Mouse (Mus musculus) embryo, embryonic 10.5 days (tissue): ENCODE data around the gene Thap3.

Experiments
- DNase-seq: peaks from one replicate; pipeline ENCODE4 v3.0.0-alpha.2; 2015; ENCODE audit warnings: low spot score

Gene Thap3

DNA sequence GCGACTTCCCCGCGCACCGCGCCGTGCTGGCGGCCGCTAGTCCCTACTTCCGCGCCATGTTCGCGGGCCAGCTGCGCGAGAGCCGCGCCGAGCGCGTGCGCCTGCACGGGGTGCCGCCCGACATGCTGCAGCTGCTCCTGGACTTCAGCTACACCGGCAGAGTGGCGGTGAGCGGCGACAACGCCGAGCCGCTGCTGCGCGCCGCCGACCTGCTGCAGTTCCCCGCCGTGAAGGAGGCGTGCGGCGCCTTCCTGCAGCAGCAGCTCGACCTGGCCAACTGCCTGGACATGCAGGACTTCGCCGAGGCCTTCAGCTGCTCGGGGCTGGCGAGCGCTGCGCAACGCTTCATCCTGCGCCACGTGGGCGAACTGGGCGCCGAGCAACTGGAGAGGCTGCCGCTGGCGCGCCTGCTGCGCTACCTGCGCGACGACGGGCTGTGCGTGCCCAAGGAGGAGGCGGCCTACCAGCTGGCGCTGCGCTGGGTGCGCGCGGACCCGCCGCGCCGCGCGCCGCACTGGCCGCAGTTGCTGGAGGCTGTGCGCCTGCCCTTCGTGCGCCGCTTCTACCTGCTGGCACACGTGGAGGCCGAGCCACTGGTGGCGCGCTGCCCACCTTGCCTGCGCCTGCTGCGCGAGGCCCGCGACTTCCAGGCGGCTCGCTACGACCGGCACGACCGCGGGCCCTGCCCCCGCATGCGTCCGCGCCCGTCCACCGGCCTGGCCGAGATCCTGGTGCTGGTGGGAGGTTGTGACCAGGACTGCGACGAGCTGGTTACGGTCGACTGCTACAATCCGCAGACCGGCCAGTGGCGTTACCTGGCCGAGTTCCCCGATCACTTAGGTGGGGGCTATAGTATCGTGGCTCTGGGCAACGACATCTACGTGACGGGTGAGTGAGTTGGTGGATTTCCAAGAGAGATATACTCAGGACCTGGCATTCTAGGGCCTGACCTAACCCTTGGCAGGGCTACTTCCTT is 20.6 kb upstream of the Thap3 start:
- DNase-seq, result peak; percentile 54

- peak; percentile 96 for DNase-seq
Observed at GRCm38 (mm10) chr4:152008622-152009075, 19.9 kb upstream of the Thap3 start, which contains the start of gene Klhl21. Gene Klhl21, plus strand, starts transcription at chr4:152008803.

DNA sequence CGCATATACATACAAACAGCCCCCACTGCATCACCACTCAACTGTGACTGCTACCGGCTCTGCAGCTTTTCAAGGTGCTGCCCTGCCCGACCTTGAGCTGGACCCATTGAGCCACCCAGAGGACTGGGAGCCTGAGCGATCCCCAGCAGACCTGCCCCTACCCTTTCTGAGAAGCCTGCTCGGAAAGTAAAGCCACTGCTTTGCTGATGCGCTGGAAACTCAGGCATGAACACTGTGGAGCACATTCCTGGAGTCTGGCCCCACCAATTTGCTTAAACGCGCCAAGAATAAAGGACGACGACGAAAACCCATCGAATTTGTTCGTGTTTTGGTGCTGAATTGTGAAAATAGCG is 19.3 kb upstream of the Thap3 start:
- DNase-seq, result no peak

DNA sequence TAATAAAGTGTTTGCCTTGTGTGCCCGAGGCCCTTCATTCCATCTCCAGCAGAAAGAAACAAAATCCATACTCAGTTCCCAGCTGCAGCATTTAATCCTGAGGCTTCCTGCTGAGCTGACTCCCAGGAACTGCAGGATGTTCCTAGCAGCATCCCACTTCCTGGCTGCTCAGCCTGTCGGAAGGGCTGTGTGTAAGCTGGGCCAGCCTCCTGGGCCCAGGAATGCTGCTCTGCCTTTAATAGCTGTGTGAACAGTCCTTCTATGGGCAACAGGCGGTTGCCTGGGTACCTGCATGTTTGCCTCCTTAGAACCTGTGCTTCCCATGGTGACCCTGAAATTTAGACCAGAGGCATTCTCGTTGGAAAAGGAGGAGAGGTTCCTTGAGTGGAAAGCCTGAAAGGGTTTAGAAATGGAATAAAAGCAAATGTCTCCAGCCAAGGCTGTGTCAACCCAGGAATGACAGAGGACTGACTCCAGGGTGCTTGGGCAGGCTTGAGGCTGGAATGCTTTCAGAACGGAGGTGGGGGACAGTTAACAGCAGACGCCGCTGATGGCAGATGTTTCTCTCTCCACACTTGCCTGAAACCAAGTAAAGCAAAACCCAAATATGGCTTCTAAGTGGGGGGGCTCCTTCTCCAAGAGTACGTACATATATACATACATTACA is 18.8 kb upstream of the Thap3 start:
- DNase-seq, result peak; percentile 53

GRCm38 (mm10) chr4:152006812-152007211 is 18.0 kb upstream of the Thap3 start:
- DNase-seq, result no peak

DNA sequence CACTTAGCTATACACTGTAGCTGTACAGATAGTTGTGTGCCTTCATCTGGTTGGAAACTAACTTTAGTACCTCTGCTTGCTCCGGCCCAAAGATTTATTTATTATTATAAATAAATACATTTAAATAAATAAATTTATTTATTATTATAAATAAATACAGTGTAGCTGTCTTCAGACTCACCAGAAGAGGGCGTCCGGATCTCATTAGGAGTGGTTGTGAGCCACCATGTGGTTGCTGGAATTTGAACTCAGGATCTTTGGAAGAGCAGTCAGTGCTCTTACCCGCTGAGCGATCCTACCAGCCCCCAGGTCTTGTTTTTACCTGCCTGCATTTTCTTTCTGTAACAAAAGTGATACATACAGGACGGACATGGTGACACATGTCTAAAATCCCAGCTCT is 17.3 kb upstream of the Thap3 start:
- DNase-seq, result no peak

GRCm38 (mm10) chr4:152002063-152002462 is 13.3 kb upstream of the Thap3 start:
- no peak for DNase-seq

- DNase-seq, result no peak
Observed at GRCm38 (mm10) chr4:152001335-152001734, 12.5 kb upstream of the Thap3 start.

DNA sequence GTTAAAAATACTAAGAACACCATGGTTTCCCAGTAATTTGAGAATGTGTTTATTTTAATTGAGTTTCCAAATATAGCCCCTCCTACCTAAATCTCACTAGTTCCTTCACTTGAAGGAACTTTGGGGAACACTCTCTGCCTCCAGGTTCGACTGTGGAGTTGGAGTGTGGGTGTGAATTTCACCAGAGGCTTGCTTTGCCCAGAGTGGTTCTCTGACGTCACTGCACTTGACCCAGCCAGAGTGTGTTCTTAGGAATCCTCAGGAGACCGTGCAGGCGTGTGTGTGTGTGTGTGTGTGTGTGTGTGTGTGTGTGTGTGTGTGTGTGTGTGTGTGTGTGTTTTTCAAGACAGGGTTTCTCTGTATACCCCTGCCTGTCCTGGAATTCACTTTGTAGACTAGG is 12.1 kb upstream of the Thap3 start:
- DNase-seq, result no peak

DNA sequence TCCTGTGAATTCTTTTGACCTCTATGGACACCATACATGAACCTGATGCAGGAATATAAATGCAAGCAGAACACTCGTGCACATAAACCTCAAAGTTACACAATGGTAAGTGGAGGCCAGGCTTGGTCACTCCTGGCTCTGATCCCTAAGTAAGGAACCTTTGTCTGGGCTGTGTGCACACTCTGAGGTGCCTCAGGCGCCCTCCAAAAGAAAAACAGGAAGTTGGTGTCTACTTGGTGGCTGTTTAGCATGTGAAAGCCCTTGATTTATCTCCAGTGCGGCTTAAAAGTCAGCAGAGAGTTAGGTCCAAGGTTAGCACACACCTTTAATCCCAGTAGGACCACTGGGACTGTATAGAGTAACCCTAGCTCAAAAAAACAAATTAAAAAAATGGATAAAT is 10.7 kb upstream of the Thap3 start:
- no peak for DNase-seq

GRCm38 (mm10) chr4:151997701-151998100 is 8.9 kb upstream of the Thap3 start:
- DNase-seq, result no peak

- no peak for DNase-seq
Observed at GRCm38 (mm10) chr4:151996951-151997222, 8.1 kb upstream of the Thap3 start.

DNA sequence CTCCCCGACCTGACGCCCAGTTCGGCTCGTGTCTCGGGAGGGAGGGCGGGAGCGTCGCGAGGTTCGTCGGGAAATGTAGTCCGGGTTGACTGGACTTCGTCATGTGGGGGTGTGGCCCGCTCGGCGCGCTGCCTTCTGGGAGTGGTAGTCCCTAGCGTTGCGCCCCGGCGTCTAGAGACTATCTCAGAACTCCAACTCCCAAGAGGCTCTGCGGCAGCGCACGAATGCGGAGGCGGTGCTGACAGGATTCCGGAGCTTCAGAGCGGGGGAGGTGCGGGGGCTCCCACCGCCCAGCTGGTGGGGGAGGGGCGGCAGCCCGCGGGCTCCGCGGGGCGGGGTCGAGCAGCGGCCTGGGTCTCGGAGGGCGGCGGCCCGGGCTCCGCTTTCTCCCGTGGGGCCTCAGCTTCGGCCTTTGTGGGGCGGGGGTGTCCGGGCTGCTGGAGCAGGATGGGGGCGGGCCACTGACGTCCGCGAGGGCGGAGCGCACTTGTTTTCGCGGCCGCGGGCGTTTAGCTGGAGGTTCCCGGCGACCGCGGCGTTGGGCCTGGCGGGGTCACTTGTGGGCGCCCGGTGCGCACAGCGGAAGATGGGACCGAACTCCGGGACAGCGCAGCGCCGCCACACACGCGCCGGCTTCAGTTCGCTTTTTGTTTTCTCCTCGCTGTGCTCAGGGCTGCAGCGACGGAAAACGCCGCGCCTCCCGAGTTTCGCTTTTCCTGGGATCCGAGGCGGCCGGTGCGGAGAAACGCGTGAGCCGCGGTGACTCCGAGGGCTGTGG is 7.6 kb upstream of the Thap3 start, which contains the start of gene Phf13:
TSS of gene Phf13 (minus strand) at position 86 of the 778 bp plus-strand sequence.
- DNase-seq, result peak; percentile 99

DNA sequence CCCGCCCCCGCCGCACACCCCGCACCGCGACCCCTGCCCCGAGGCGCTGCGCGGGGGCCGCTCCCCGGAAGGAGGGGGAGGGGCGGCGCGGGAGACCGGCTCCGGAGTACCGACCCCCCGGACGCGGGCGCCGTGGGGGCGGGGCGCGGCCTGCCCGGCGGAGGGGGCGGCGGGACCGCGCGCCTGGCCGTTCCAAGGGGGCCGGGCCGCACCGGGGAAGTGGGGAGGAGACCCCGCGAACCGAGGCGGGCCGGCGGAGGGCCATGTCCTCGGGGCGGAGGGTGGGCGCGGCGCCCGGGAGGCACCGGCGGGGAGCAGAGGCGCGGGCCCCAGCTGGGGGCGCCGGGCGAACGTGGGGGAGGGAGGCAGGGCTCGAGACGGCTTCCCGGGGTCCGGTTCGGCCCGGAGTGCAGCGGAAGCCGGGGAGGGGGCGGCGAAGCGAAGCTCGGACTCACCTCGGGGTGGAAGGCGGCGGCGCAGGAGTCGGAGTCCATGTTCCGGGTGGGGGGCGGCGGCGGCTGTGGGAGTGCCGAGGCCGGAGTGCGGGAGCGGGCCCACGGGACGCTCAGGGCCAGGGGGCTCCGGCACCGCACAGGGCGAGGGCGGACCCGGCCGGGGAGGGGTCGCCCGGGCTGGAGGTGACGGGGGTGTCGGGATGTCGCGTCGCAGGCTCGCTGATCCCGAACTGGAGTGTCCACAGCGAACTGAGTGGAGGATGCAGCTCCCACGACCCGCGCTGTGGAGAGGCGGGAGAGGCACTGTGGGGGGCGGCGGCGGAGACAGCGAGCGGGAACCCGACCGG is 6.8 kb upstream of the Thap3 start:
- DNase-seq, result no peak

DNA sequence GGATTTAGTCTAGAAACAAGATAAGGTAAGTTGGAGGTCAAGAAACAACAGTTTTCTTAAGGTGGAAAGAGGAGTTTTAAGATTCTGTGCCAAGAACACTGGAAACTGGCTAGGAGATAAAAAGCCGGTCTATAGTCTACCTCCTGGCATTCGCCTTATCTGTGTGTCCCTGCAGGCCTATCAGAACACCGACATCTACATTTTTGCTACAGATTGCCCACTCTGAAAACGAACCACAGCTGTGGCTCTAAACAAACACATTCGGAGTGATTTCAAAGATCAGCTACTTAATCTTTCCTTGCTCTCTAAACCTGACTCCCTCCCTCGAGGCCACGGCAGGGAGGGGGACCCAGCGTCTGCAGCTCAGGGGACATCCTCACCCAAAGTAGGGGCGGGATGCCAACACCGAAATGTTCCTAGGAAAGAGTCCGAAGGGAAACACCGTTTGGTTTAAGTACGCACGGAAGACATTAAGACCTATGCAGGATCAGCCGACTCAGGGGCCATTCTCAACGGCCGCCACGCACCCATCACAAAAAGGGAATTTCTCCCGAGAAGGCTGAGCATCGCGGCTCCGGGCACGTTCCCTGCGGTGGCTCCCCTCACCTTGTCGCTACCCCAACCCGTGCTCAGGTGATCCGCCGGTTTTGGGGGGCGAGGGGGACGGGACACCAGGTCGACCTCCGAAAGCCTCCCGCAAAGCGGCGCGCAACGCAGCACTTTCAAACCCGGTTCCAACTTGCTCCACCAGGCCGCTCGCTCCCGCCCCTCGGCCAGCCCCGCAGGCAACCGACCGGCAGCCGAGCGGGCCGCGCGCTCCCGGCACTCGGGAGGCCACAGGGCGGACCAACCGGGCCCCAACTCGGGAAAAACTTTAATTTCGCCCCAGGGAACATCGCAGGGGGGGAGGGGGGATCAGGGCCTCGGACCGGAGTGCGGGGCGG is 5.7 kb upstream of the Thap3 start:
- peak; percentile 44 for DNase-seq

GRCm38 (mm10) chr4:151993035-151993434 is 4.2 kb upstream of the Thap3 start:
- no peak for DNase-seq

- no peak for DNase-seq
Observed at GRCm38 (mm10) chr4:151992091-151992490, 3.3 kb upstream of the Thap3 start.

GRCm38 (mm10) chr4:151989110-151989488 is 302 bp upstream of the Thap3 start:
- DNase-seq, result no peak

- DNase-seq, result no peak
Observed at GRCm38 (mm10) chr4:151988014-151988341, 819 bp downstream of the Thap3 start.

DNA sequence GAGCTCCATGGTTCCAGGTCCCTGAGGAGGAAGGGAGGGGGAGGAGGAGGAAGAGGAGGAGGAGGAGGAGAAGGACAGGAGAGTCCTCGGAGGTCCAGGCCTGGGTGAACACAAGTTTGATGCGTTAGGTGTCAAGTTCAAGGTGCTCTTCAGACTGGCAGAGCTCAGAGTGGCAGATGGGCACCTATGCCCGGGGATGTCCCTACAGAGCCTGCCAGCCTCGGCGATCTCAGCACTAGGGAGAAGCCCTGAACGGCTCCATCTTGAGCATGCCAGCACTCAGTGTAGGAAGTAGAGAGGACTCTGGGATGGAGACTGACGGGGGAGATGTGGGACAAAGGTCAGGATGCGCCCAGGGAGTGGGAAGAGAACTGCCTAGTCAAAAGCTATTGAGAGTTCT is 2.1 kb downstream of the Thap3 start:
- DNase-seq, result no peak

GRCm38 (mm10) chr4:151985886-151986285 is 2.9 kb downstream of the Thap3 start:
- no peak for DNase-seq
